27 mouse cellular contexts compared by ENCODE assay signal in the genomic region with DNA sequence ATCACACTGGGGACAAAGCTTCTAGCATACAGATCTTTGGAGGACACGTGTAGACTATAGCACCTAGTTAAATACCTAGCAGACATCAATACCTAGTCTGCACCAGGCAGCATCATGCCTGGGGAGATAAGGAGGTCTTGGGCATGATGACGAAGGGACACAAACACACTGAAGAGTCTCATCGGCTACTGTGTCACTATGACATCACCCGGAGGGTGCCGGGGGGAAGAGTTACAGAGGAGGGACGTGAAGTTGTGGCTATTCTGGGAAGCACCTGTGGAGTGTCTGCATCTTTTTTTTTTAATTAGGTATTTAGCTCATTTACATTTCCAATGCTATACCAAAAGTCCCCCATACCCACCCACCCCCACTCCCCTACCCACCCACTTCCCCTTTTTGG. TPM values are rescaled to one million over a fixed set of nuclear protein-coding genes. Genes with fewer than 3 reads are reported as not detected.
A peak's percentile ranks its signal among the peaks of the same experiment; 100 is the strongest.
DNase-seq lines count a peak whose midpoint lies in the region; ATAC-seq and TF ChIP-seq lines count a peak whose summit lies in the region.
"Had no signal": no experiment of that assay in that cellular context is flagged by ENCODE, and none has a peak within 500 bp of the region (broad histone marks: within the 10 kb centered on the region; RNA-seq: fewer than 3 reads in every experiment).

No protein-coding gene starts in this region.

- H3K4me2 ChIP-seq in liver, embryonic 12.5 days: no peak overlapping the region
- peak overlapping the region; percentile 76 for H3K4me2 ChIP-seq in CH12.LX (ENCODE audit: insufficient read depth, low read depth, poor library complexity, severe bottlenecking)
- H3K4me2 ChIP-seq: embryonic facial prominence, embryonic 12.5 days; embryonic facial prominence, embryonic 15.5 days; forebrain, embryonic 12.5 days; forebrain, embryonic 15.5 days; heart, embryonic 13.5 days; hindbrain, embryonic 12.5 days; hindbrain, embryonic 15.5 days had no signal

- peaks cover 9% of the 10 kb centered on the region for H3K36me3 ChIP-seq in liver, embryonic 12.5 days
- peaks cover 0 to 2% of the 10 kb centered on the region in 2 experiments for H3K36me3 ChIP-seq in CH12.LX (replicated peaks in 1 of 2; ENCODE audit: control insufficient read depth in 1 of 2, insufficient read depth in 1 of 2, low read length in 1 of 2)
- H3K36me3 ChIP-seq: embryonic facial prominence, embryonic 12.5 days; embryonic facial prominence, embryonic 15.5 days; forebrain, embryonic 12.5 days; forebrain, embryonic 15.5 days; heart, embryonic 10.5 days; heart, embryonic 13.5 days; hindbrain, embryonic 12.5 days; hindbrain, embryonic 15.5 days had no signal

- dilution Hi-C loops in CH12.LX (cut with MboI; ENCODE audit: extremely low pct_ligation_motif_present, extremely low pct_unique_long_range_greater_than_20kb, low sequenced_read_pairs): no loop called here

- 60% methylated on average over 6 of the region's 6 CpGs for WGBS in liver, embryonic 12.5 days (ENCODE audit: insufficient replicate concordance)

- H3K27me3 ChIP-seq in liver, embryonic 12.5 days (replicated peaks): no peaks in the 10 kb centered on the region; the same call in 1 of the 2 replicates
- H3K27me3 ChIP-seq in CH12.LX (replicated peaks): no peaks in the 10 kb centered on the region
- H3K27me3 ChIP-seq: embryonic facial prominence, embryonic 15.5 days; forebrain, embryonic 15.5 days; hindbrain, embryonic 15.5 days; Patski had no signal

- DNase-seq in liver (no peak), CH12.LX (ENCODE audit: extremely low read depth) (peak; percentile 83)
- no peak for DNase-seq in right cerebral cortex, postnatal 36 days (ENCODE audit: low spot score in 2 of 2)
- no peak for DNase-seq in heart, adult 11 months
- DNase-seq: adrenal gland, postnatal 10 days; adrenal gland, postnatal 36 days; cerebellum, adult 18-20 months; cerebellum, adult 9-11 months; cerebellum, postnatal 25 days; gastrocnemius, postnatal 25 days; heart, adult 2 months; heart, postnatal 14 days; heart, postnatal 4 days had no signal

- peak; percentile 40; the same call in 1 of the 2 replicates for ATAC-seq in liver, embryonic 12.5 days
- ATAC-seq in erythroblast, adult 5-6 weeks (replicated peaks; ENCODE audit: low FRiP score, poor library complexity, severe bottlenecking): peak; percentile 11; the same call in 1 of the 2 replicates
- ATAC-seq: CD4-positive, CD25-positive, alpha-beta regulatory T cell, adult 4 months; forebrain, embryonic 15.5 days; intestine, postnatal 0 days; Patski had no signal

- 0 out of 2 replicates have a peak, but pooled peaks cover 6% of the 10 kb centered on the region for H3K79me2 ChIP-seq in CH12.LX (replicated peaks; ENCODE audit: control insufficient read depth, extremely low read depth, insufficient read depth, poor library complexity, severe bottlenecking)

- TF ChIP-seq CTCF in CH12.LX (conservative IDR thresholded peaks at IDR 0.05 in 1 of 2, IDR thresholded peaks at IDR 0.05 in 1 of 2; ENCODE audit: low read depth in 2 of 2, low read length in 2 of 2): no peak

- H3K9ac ChIP-seq in liver, embryonic 12.5 days: no peak overlapping the region
- no peak overlapping the region for H3K9ac ChIP-seq in CH12.LX (ENCODE audit: insufficient read depth, low read depth)
- H3K9ac ChIP-seq: embryonic facial prominence, embryonic 12.5 days; embryonic facial prominence, embryonic 15.5 days; forebrain, embryonic 12.5 days; forebrain, embryonic 15.5 days; heart, embryonic 13.5 days; hindbrain, embryonic 12.5 days; hindbrain, embryonic 15.5 days had no signal

- in situ Hi-C loops in CH12.LX (cut with MboI; ENCODE audit: low pct_ligation_motif_present, low pct_unique_long_range_greater_than_20kb, low sequenced_read_pairs): no loop called here

- H3K4me3 ChIP-seq in liver, embryonic 12.5 days: no peak overlapping the region
- peak overlapping the region in 1 of 3 experiments; percentile 18 for H3K4me3 ChIP-seq in CH12.LX (replicated peaks in 1 of 3; ENCODE audit: low read depth in 2 of 3, low read length in 2 of 3, poor library complexity in 1 of 3)
- H3K4me3 ChIP-seq: embryonic facial prominence, embryonic 12.5 days; embryonic facial prominence, embryonic 15.5 days; erythroblast, embryonic 14.5 days; forebrain, embryonic 12.5 days; forebrain, embryonic 15.5 days; heart, adult 2 months; heart, embryonic 10.5 days; heart, embryonic 13.5 days; hindbrain, embryonic 12.5 days; hindbrain, embryonic 15.5 days had no signal

- no peak for TF ChIP-seq POLR2A in CH12.LX (IDR thresholded peaks at IDR 0.05; ENCODE audit: low read depth, low read length)

- no peaks in the 10 kb centered on the region for H3K9me3 ChIP-seq in liver, embryonic 12.5 days (replicated peaks)
- H3K9me3 ChIP-seq in CH12.LX (replicated peaks; ENCODE audit: low read length): no peaks in the 10 kb centered on the region
- H3K9me3 ChIP-seq: embryonic facial prominence, embryonic 12.5 days; embryonic facial prominence, embryonic 15.5 days; forebrain, embryonic 12.5 days; forebrain, embryonic 15.5 days; heart, embryonic 10.5 days; heart, embryonic 13.5 days; hindbrain, embryonic 12.5 days; hindbrain, embryonic 15.5 days had no signal

- TF ChIP-seq EP300 in CH12.LX (IDR thresholded peaks at IDR 0.05; ENCODE audit: low read length): 0 out of 2 replicates have a peak, but pooled peaks have one; percentile 22

- no peak overlapping the region for H3K27ac ChIP-seq in liver, embryonic 12.5 days
- peak overlapping the region; percentile 67; the same call in 1 of the 2 replicates for H3K27ac ChIP-seq in CH12.LX (ENCODE audit: insufficient read depth, low read depth)
- H3K27ac ChIP-seq: embryonic facial prominence, embryonic 12.5 days; embryonic facial prominence, embryonic 15.5 days; forebrain, embryonic 12.5 days; forebrain, embryonic 15.5 days; heart, adult 2 months; heart, embryonic 10.5 days; heart, embryonic 13.5 days; hindbrain, embryonic 12.5 days; hindbrain, embryonic 15.5 days had no signal

- no peak for TF ChIP-seq RAD21 in CH12.LX (IDR thresholded peaks at IDR 0.05; ENCODE audit: low read depth, low read length)

- H3K4me1 ChIP-seq in liver, embryonic 12.5 days: peaks cover 36% of the 10 kb centered on the region
- peaks cover 36 to 82% of the 10 kb centered on the region in 2 experiments for H3K4me1 ChIP-seq in CH12.LX (ENCODE audit: control insufficient read depth in 1 of 2, insufficient read depth in 2 of 2)
- H3K4me1 ChIP-seq: embryonic facial prominence, embryonic 12.5 days; heart, embryonic 13.5 days; hindbrain, embryonic 15.5 days had no signal

TF ChIP-seq in CH12.LX, 34 proteins besides CTCF, POLR2A, EP300 and RAD21:
- TF ChIP-seq BHLHE40 (IDR thresholded peaks at IDR 0.05; ENCODE audit: low read depth, low read length) (peak; percentile 63), GABPA (IDR thresholded peaks at IDR 0.05; ENCODE audit: insufficient replicate concordance, low read depth, low read length) (no peak), SIN3A (IDR thresholded peaks at IDR 0.05; ENCODE audit: low read length) (0 out of 2 replicates have a peak, but pooled peaks have one; percentile 20), NELFE (IDR thresholded peaks at IDR 0.05; ENCODE audit: low read depth, low read length) (0 out of 2 replicates have a peak, but pooled peaks have one; percentile 13), IRF4 (IDR thresholded peaks at IDR 0.05; ENCODE audit: low read depth, low read length) (peak; percentile 58), TCF12 (IDR thresholded peaks at IDR 0.05; ENCODE audit: low read depth, low read length) (no peak), JUND (conservative IDR thresholded peaks at IDR 0.05; ENCODE audit: low read depth, low read length) (no peak; the same call in 1 of the 2 replicates), MEF2A (IDR thresholded peaks at IDR 0.05; ENCODE audit: borderline replicate concordance, low read depth, low read length) (peak; percentile 84), ZNF384 (IDR thresholded peaks at IDR 0.05; ENCODE audit: low read depth, low read length) (peak; percentile 69), PAX5 (IDR thresholded peaks at IDR 0.05; ENCODE audit: low read length) (no peak), MYC (IDR thresholded peaks at IDR 0.05; ENCODE audit: low read depth, low read length) (no peak), NRF1 (IDR thresholded peaks at IDR 0.05; ENCODE audit: low read depth, low read length) (no peak), ETS1 (conservative IDR thresholded peaks at IDR 0.05; ENCODE audit: low read depth, low read length) (peak; percentile 65), USF1 (IDR thresholded peaks at IDR 0.05; ENCODE audit: low read depth, low read length) (no peak), KAT2A (IDR thresholded peaks at IDR 0.05; ENCODE audit: insufficient replicate concordance, low read length) (no peak), MAZ (IDR thresholded peaks at IDR 0.05; ENCODE audit: low read depth, low read length) (0 out of 2 replicates have a peak, but pooled peaks have one; percentile 49)

RNA-seq across cellular contexts. Expression of a gene that starts 55.5 kb away (rescaled TPM):
- 36.4 and 38.7 TPM in 2 replicates for polyA plus RNA-seq in liver, embryonic 12.5 days (2016; fragmentation: Nextera tagmentation; extraction: Ambion mirVana)
- total RNA-seq in CH12.LX (2012; rRNA removed): 15.5 and 16.7 TPM in 2 replicates
- total RNA-seq in CH12.LX (2014; rRNA removed): 7.3 and 7.6 TPM in 2 replicates
- 18.4 and 18.6 TPM in 2 replicates for polyA plus RNA-seq in CH12.LX (2012; ENCODE audit: insufficient read length, low read depth)
- 950 and 990 TPM in 2 replicates for total RNA-seq in erythroblast, adult 5-6 weeks (2015; ENCODE audit: low replicate concordance)
- 2,020 and 2,075 TPM in 2 replicates for total RNA-seq in erythroblast, adult 5-6 weeks (2017; ENCODE audit: low replicate concordance)

Comparison
In these comparisons a context has a peak if more than half of its experiments do, and no peak if none do; other contexts are left out.
1. RNA of a gene that starts 55.5 kb away (total RNA-seq): 950 to 2,075 TPM in erythroblast, adult 5-6 weeks; 7.3 to 16.7 TPM in CH12.LX; every median in the first group is over 10 times any median in the second.